Mouse (Mus musculus) forebrain, embryonic 13.5 days (tissue): Measurements from ENCODE around the gene S100a8. TPM values are rescaled to one million over a fixed set of nuclear protein-coding genes. Genes with fewer than 3 reads are reported as not detected.

ENCODE experiments used
- ATAC-seq: fragments of 200-750 bp; cut with Nextera tagmentation; 2 replicates; pipeline ENCODE4 v1.8.0; 2017
- H3K27ac ChIP-seq: fragments of 300-500 bp; sonication (generic); 2 replicates; pipeline ENCODE4 v1.5.1; 2015; ENCODE audit warnings: inconsistent platforms, mild to moderate bottlenecking, moderate library complexity
- H3K27me3 ChIP-seq: fragments of 300-500 bp; sonication (generic); 2 replicates; pipeline ENCODE4 v1.6.1; 2015; ENCODE audit warnings: mild to moderate bottlenecking, inconsistent platforms
- H3K36me3 ChIP-seq: fragments of 300-500 bp; sonication (generic); 2 replicates; pipeline ENCODE4 v1.6.1; 2015; ENCODE audit warnings: mild to moderate bottlenecking, inconsistent platforms; ENCODE audit not compliant: poor library complexity, severe bottlenecking
- H3K4me1 ChIP-seq: fragments of 300-500 bp; sonication (generic); 2 replicates; pipeline ENCODE4 v1.6.1; 2015; ENCODE audit warnings: inconsistent platforms
- H3K4me2 ChIP-seq: fragments of 300-500 bp; sonication (generic); 2 replicates; pipeline ENCODE4 v1.6.1; 2015; ENCODE audit warnings: inconsistent platforms, mild to moderate bottlenecking, moderate library complexity
- H3K4me3 ChIP-seq: fragments of 300-500 bp; sonication (generic); 2 replicates; pipeline ENCODE4 v1.5.1; 2015; ENCODE audit warnings: mild to moderate bottlenecking, inconsistent platforms
- H3K9ac ChIP-seq: fragments of 300-500 bp; sonication (generic); 2 replicates; pipeline ENCODE4 v1.6.1; 2015; ENCODE audit warnings: mild to moderate bottlenecking, inconsistent platforms
- H3K9me3 ChIP-seq: fragments of 300-500 bp; sonication (generic); replicated peaks from 2 replicates; pipeline ENCODE4 v1.6.1; 2016; ENCODE audit warnings: inconsistent platforms
- WGBS: fragments of 180-500 bp; shearing (Covaris S2); methylation state at CpG from one replicate; pipeline ENCODE4 v1.1.7; 2015; 5-methylcytosine and 5-hydroxymethylcytosine counted together
- polyA plus RNA-seq: library from polyadenylated mRNA; unstranded; fragments of >200 nt; fragmentation: Nextera tagmentation; extraction: Ambion mirVana; gene quantifications from 2 replicates; pipeline ENCODE4 v1.2.1, GENCODE M21; 2015

Gene S100a8
- polyA plus RNA-seq, 1 experiment from 2014 or later, result 1.8 TPM

DNA sequence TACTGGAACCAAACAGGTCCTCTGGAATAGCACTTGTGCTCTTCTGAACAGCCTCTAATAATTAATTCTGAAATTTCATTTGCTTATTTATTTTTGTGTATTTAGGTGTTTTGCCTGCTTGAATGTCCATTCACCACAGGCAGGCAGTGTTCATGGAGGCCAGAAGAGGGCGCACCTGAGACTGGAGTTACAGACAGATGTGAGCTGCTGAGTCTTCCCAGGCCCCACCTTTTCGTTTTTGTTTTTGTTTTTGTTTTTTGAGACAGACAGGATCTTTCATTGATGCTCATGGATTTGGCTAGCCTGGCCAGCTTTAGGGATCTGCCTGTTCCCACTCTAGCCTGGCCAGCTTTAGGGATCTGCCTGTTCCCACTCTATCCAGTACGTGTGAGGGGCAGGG, 24.6 kb upstream of the S100a8 start:
- H3K27ac ChIP-seq, result no peak overlapping the region
- H3K4me1 ChIP-seq, result no peaks in the 10 kb centered on the region
- H3K27me3 ChIP-seq, result no peaks in the 10 kb centered on the region
- no peak overlapping the region for H3K9ac ChIP-seq
- no peak overlapping the region for H3K4me3 ChIP-seq
- 59% methylated on average over 3 of the region's 3 CpGs for WGBS
- ATAC-seq, result no peak
- no peaks in the 10 kb centered on the region for H3K9me3 ChIP-seq
- H3K36me3 ChIP-seq, result no peaks in the 10 kb centered on the region
- no peak overlapping the region for H3K4me2 ChIP-seq

- H3K27me3 ChIP-seq, result no peaks in the 10 kb centered on the region
- WGBS, result 76% methylated on average over 1 of the region's 1 CpGs
- no peak overlapping the region for H3K27ac ChIP-seq
- H3K9ac ChIP-seq, result no peak overlapping the region
- no peaks in the 10 kb centered on the region for H3K9me3 ChIP-seq
- no peak for ATAC-seq
- H3K4me3 ChIP-seq, result no peak overlapping the region
- no peak overlapping the region for H3K4me2 ChIP-seq
- no peaks in the 10 kb centered on the region for H3K36me3 ChIP-seq
- no peaks in the 10 kb centered on the region for H3K4me1 ChIP-seq
These were observed 21.5 kb upstream of the S100a8 start for GRCm38 (mm10) chr3:90647291-90647690.

DNA sequence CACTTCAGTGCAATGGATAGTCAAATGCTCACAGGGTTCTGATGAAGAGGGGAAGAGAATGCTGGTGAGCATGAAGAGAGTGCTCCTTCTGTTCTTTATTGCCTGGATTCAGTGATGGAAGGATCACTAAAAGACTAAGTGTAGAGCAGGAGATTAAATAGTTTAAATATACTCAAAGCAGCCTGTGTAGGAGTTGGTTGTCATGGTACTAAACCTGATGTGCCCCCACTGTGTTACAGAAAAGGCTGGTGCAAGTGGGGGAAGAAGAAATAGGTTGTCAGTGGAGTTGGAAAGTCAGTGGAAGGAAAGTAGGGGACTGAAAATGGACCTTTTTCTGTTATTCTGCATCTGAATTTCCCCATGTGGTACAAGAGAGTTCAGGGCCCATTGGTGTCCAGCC, 19.8 kb upstream of the S100a8 start:
- Histone ChIP-seq H3K27ac (no peak overlapping the region), H3K9ac (no peak overlapping the region), H3K4me2 (no peak overlapping the region), H3K27me3 (peaks cover 1% of the 10 kb centered on the region; the same call in 1 of the 2 replicates), H3K4me3 (no peak overlapping the region), H3K36me3 (no peaks in the 10 kb centered on the region), H3K4me1 (no peaks in the 10 kb centered on the region), H3K9me3 (no peaks in the 10 kb centered on the region)
- no peak for ATAC-seq

- Histone ChIP-seq H3K4me3 (no peak overlapping the region), H3K9me3 (no peaks in the 10 kb centered on the region), H3K4me1 (no peaks in the 10 kb centered on the region), H3K4me2 (no peak overlapping the region), H3K9ac (no peak overlapping the region), H3K27me3 (peaks cover 6% of the 10 kb centered on the region; the same call in 1 of the 2 replicates), H3K36me3 (no peaks in the 10 kb centered on the region), H3K27ac (no peak overlapping the region)
- no peak for ATAC-seq
- 91% methylated on average over 2 of the region's 2 CpGs for WGBS
These were observed 18.9 kb upstream of the S100a8 start for GRCm38 (mm10) chr3:90649832-90650231.

DNA sequence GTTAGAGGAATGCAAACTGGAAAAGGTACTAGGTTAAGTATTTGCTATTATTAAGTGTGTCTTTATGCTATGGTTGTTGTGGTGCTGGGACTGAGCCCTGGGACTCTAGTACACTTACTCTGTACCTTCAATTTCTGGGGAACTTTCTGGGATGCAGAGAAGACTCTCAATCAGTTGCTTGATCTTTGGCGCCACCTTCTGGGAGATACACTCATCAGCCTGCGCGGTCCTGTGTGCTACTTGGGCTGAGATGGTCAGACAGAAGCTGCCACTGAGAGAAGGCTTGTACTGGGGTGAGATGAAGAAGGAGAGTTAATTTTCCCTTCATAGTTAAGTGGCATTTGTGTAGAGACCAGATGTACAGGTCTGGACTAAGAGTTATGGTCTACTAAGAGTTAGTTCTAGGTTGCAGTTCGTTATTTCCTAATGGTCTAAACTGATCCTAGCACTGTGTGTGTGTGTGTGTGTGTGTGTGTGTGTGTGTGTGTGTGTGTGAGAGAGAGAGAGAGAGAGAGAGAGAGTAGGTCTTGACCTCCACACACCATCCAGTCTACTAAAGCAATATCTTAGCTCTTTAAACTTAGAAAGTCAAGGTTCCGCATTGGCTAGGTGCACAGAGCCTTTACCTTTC, 15.8 kb upstream of the S100a8 start:
- 34% methylated on average over 5 of the region's 5 CpGs for WGBS
- no peaks in the 10 kb centered on the region for H3K36me3 ChIP-seq
- no peak overlapping the region for H3K4me2 ChIP-seq
- H3K27ac ChIP-seq, result no peak overlapping the region
- H3K9me3 ChIP-seq, result no peaks in the 10 kb centered on the region
- H3K9ac ChIP-seq, result no peak overlapping the region
- peaks cover 7% of the 10 kb centered on the region; the same call in 1 of the 2 replicates for H3K27me3 ChIP-seq
- peak; percentile 83 for ATAC-seq
- H3K4me1 ChIP-seq, result no peaks in the 10 kb centered on the region
- H3K4me3 ChIP-seq, result no peak overlapping the region

DNA sequence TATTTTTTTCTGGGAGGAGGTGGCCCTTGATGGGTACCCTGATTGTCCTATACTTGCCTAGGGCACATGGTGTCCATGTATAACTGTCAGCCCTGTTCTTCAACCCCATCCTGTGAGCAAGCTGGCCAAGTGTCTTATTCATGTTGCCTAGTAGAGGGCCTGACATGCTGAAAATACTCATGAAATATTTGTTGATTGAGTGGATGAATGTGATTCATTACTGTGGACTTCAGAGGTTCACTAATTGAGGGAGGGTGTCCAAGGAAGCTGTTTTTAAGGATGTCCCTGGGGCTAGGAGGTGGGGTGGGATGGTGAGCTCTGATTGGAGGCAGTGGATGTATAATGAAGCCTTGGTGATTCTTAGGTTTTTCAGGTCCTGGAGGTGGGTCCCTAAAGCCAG, 15.1 kb upstream of the S100a8 start, which contains the start of gene S100a7a:
S100a7a (plus strand) TSS at position 301 of the 400 bp plus-strand sequence.
- Histone ChIP-seq H3K9me3 (no peaks in the 10 kb centered on the region), H3K27me3 (peaks cover 7% of the 10 kb centered on the region; the same call in 1 of the 2 replicates), H3K36me3 (no peaks in the 10 kb centered on the region), H3K27ac (no peak within 1 kb of the TSS), H3K4me3 (no peak within 1 kb of the TSS), H3K4me1 (no peaks in the 10 kb centered on the region), H3K9ac (no peak within 1 kb of the TSS), H3K4me2 (no peak within 1 kb of the TSS)
- ATAC-seq, result no peak

GRCm38 (mm10) chr3:90657405-90657804, 11.4 kb upstream of the S100a8 start:
- no peak overlapping the region for H3K9ac ChIP-seq
- H3K4me1 ChIP-seq, result no peaks in the 10 kb centered on the region
- peaks cover 7% of the 10 kb centered on the region; the same call in 1 of the 2 replicates for H3K27me3 ChIP-seq
- no peak for ATAC-seq
- no peak overlapping the region for H3K27ac ChIP-seq
- H3K36me3 ChIP-seq, result no peaks in the 10 kb centered on the region
- H3K4me3 ChIP-seq, result no peak overlapping the region
- H3K4me2 ChIP-seq, result no peak overlapping the region
- H3K9me3 ChIP-seq, result no peaks in the 10 kb centered on the region
- 82% methylated on average over 4 of the region's 4 CpGs for WGBS

DNA sequence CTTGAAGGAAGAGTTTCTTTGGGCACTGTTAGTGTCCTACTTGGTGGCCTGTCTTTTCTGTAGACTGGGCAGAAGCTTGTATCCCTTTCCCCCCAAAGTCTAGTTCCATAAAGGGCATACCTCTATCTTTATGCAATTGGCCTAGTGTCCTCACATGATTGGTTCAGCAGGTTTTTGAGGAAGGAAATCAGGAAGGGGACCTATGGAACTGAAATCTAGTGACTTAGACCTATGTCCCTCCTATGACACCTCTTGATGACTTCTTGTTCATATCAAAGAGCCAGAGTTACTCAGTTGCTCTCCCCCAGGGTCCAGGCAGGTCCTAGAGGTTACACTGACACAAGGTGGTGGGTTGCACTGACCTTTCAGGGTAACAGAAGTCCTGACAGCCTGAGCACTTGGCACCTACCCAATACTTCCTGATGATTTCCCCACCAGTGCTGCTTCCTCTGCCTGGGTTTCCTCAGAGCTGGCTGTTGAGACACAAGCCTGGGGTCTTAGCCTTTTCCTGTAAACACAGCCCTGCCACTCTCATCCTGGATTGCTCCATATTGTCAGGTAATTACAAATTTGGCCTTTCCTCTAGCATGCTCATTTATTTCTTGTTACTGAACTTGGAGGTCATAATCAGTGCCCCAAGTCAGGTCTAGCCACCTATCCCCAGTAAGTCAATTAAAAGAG, 9.3 kb upstream of the S100a8 start:
- H3K36me3 ChIP-seq, result no peaks in the 10 kb centered on the region
- H3K27ac ChIP-seq, result no peak overlapping the region
- H3K9ac ChIP-seq, result no peak overlapping the region
- H3K9me3 ChIP-seq, result no peaks in the 10 kb centered on the region
- H3K4me2 ChIP-seq, result no peak overlapping the region
- no peak for ATAC-seq
- 0 out of 2 replicates have a peak, but pooled peaks cover 3% of the 10 kb centered on the region for H3K27me3 ChIP-seq
- no peaks in the 10 kb centered on the region for H3K4me1 ChIP-seq
- H3K4me3 ChIP-seq, result no peak overlapping the region

GRCm38 (mm10) chr3:90664219-90664618, 4.6 kb upstream of the S100a8 start:
- Histone ChIP-seq H3K4me3 (no peak overlapping the region), H3K4me2 (no peak overlapping the region), H3K27ac (no peak overlapping the region), H3K9me3 (no peaks in the 10 kb centered on the region), H3K4me1 (no peaks in the 10 kb centered on the region), H3K36me3 (no peaks in the 10 kb centered on the region), H3K27me3 (no peaks in the 10 kb centered on the region), H3K9ac (no peak overlapping the region)
- 84% methylated on average over 2 of the region's 2 CpGs for WGBS
- no peak for ATAC-seq

DNA sequence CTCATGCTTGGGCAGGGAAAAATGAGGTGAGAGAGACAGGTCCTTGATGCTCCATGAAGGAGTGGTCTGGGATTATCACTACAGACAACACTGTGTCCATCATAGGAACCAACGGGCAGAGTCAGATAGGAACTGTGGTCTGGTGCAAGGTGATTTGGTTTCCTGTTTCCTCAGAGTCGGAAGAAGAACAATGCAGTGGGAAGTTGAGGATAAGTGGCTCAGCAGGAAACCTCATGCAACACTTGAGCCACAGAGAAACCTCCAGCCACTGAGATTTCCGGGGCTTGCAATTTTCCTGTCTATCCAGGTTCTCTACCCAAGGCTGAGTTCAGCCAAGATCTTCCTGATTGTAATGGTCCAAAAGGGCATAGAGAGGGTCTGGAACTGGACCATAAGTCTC, 9.9 kb downstream of the S100a8 start:
- H3K9me3 ChIP-seq, result no peaks in the 10 kb centered on the region
- H3K4me1 ChIP-seq, result no peaks in the 10 kb centered on the region
- no peak overlapping the region for H3K4me2 ChIP-seq
- H3K9ac ChIP-seq, result no peak overlapping the region
- no peak for ATAC-seq
- WGBS, result 49% methylated on average over 3 of the region's 3 CpGs
- H3K27me3 ChIP-seq, result no peaks in the 10 kb centered on the region
- no peaks in the 10 kb centered on the region for H3K36me3 ChIP-seq
- no peak overlapping the region for H3K4me3 ChIP-seq
- H3K27ac ChIP-seq, result no peak overlapping the region

DNA sequence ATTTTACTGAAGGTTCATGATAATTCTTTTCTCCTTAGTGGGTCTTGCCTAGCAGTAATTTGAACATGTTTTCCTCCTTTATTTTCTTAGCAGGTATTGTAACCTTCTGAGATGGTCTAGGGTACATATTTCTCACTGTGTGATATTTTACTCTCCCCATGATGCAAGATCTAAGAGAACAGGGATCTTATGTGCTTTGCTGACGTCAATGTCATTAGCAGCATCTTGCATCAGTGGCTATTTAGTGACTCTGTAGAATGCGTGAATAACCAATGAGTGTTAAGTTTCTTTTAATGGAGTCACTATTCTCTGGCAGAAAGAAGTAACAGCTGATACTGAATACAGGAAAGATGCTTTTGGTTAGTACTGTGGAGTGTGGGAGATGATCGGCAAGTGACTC, 15.2 kb downstream of the S100a8 start:
- H3K9me3 ChIP-seq, result no peaks in the 10 kb centered on the region
- no peaks in the 10 kb centered on the region for H3K27me3 ChIP-seq
- 91% methylated on average over 3 of the region's 3 CpGs for WGBS
- H3K36me3 ChIP-seq, result no peaks in the 10 kb centered on the region
- H3K9ac ChIP-seq, result no peak overlapping the region
- H3K4me2 ChIP-seq, result no peak overlapping the region
- no peak for ATAC-seq
- no peak overlapping the region for H3K27ac ChIP-seq
- no peak overlapping the region for H3K4me3 ChIP-seq
- no peaks in the 10 kb centered on the region for H3K4me1 ChIP-seq

DNA sequence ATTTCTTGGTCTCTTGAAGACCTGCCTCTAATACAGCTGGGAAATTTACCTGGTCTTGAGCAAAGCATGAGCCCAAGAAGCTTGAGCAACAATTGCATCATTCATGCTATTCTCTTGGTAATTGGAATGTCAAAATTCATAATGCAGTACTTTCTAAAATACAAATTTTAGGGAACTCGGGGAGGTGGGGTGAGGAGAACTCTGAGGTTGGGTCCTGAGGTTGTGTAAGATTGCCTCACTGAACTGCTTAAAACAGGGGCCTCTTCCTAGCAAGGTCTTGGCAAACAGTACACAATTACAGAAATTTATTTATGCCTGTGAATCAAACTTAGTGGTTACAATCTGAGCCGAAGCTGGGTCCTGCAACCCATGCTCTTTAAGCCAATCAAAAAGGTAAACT, 18.1 kb downstream of the S100a8 start:
- Histone ChIP-seq H3K36me3 (no peaks in the 10 kb centered on the region), H3K4me2 (no peak overlapping the region), H3K27me3 (no peaks in the 10 kb centered on the region), H3K4me3 (no peak overlapping the region), H3K9me3 (no peaks in the 10 kb centered on the region), H3K4me1 (no peaks in the 10 kb centered on the region), H3K27ac (no peak overlapping the region), H3K9ac (no peak overlapping the region)
- WGBS, result 82% methylated on average over 2 of the region's 2 CpGs
- no peak for ATAC-seq

GRCm38 (mm10) chr3:90693496-90693895, 24.7 kb downstream of the S100a8 start:
- no peaks in the 10 kb centered on the region for H3K36me3 ChIP-seq
- H3K27me3 ChIP-seq, result no peaks in the 10 kb centered on the region
- no peak for ATAC-seq

More at GRCm38 (mm10) chr3:90693496-90693895, 24.7 kb downstream of the S100a8 start:
- Histone ChIP-seq H3K4me1 (no peaks in the 10 kb centered on the region), H3K9me3 (no peaks in the 10 kb centered on the region), H3K9ac (no peak overlapping the region), H3K27ac (no peak overlapping the region), H3K4me2 (no peak overlapping the region), H3K4me3 (no peak overlapping the region)
- WGBS, result 82% methylated on average over 2 of the region's 2 CpGs
